Mouse (Mus musculus) layer of hippocampus, postnatal 36 days (tissue): ENCODE data around the gene Tent4b. TPM values are rescaled to one million over a fixed set of nuclear protein-coding genes. Genes with fewer than 3 reads are reported as not detected.

Experiments used
- DNase-seq, 2 experiments: peaks; one replicate each; pipeline ENCODE4 v3.0.0; 2022
- total RNA-seq, 2 experiments: library from RNA; stranded (reverse); gene quantifications; 2 replicates each; pipeline ENCODE4 v1.2.3; 2021

Tent4b gene
- total RNA-seq, 2 experiments from 2014 or later = 38.4 to 40.2 TPM

GRCm38 (mm10) chr8:88305814-88306213 is 106.8 kb downstream of the Tent4b start:
- no peak for DNase-seq

GRCm38 (mm10) chr8:88306511-88306910 is 107.5 kb downstream of the Tent4b start:
- no peak for DNase-seq

- no peak for DNase-seq
Observed at GRCm38 (mm10) chr8:88307736-88308135, 108.7 kb downstream of the Tent4b start.

Other genes starting within 250 kb of the Tent4b start
- 10 to 100 TPM; 32.0 to 32.5 TPM for gene Zfp423, start 239.6 kb upstream of the Tent4b start, total RNA-seq
- gene Cnep1r1, start 80.4 kb upstream of the Tent4b start, total RNA-seq = 10 to 100 TPM; 36.7 to 37.9 TPM
- 10 to 100 TPM; 28.0 to 33.5 TPM for gene Heatr3, start 61.4 kb upstream of the Tent4b start, total RNA-seq
- gene Adcy7, start 73.2 kb downstream of the Tent4b start, total RNA-seq = 1 to 10 TPM; 1.9 to 3.0 TPM
- 10 to 100 TPM; 52.5 to 64.9 TPM for gene Brd7, start 163.0 kb downstream of the Tent4b start, total RNA-seq